Mouse (Mus musculus) adrenal gland, adult 10 weeks (tissue): ENCODE measurements around the gene Phex. TPM values are rescaled to one million over a fixed set of nuclear protein-coding genes. Genes with fewer than 3 reads are reported as not detected.

Experiments used
- polyA plus RNA-seq: library from polyadenylated mRNA; stranded (reverse); fragments of 350-450 nt; fragmentation: Illumina TruSeq; extraction: RNeasy Lipid Tissue Mini Kit (QIAGEN cat#74804); gene quantifications from one replicate; pipeline ENCODE4 v1.2.3, GENCODE M21; 2014; ENCODE audit warnings: low read depth, low replicate concordance

The Phex gene
- polyA plus RNA-seq: 1.2 TPM

GRCm38 (mm10) chrX:157415212-157415611 is at the start of gene Phex:
Gene Phex (minus strand): TSS chrX:157415312.

Other genes with a start within 250 kb of the Phex start
- gene Sms, start 77.0 kb upstream of the Phex start, polyA plus RNA-seq: 54.4 TPM
- 5.4 TPM for gene Yy2, start 153.7 kb upstream of the Phex start, polyA plus RNA-seq
- 77.3 TPM for gene Mbtps2, start 183.4 kb upstream of the Phex start, polyA plus RNA-seq